Mouse (Mus musculus): ENCODE measurements around the gene Hcn2.

DNA sequence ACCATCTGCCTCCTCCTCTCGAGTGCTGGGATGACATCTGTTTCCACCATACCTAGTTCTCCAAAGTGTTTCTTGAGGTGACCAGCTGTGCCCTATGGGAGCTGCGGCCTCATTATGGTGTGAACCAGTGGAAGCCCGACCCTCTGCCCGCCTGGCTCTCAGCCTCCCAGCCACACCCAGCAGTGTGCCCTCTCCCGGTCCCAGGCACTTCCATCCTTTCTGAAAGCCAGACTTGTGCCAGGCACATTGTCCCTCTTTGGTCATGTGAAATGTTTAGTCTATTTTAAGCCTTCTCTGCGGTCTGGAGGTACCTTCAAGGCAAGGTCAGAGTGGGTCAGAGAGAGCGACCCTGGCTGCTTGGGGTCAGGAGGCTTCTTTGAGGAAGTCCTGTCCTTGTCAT is 7.3 kb downstream of the Hcn2 start:
- no peak for TF ChIP-seq CTCF (IDR thresholded peaks at IDR 0.05; ENCODE audit: low read depth)
- TF ChIP-seq EP300 (IDR thresholded peaks at IDR 0.05; ENCODE audit: low read depth): no peak

Data from liver, postnatal 0 days (tissue).